Mouse (Mus musculus) liver, postnatal 0 days (tissue): ENCODE results near the gene Tomm70a. TPM values are rescaled to one million over a fixed set of nuclear protein-coding genes. Genes with fewer than 3 reads are reported as not detected.

Experiments used
- ATAC-seq: fragments of 200-750 bp; cut with Nextera tagmentation; 2 replicates; pipeline ENCODE4 v1.8.0; 2017; ENCODE audit warnings: mild to moderate bottlenecking, moderate library complexity
- DNase-seq: peaks from one replicate; pipeline ENCODE4 v3.0.0-alpha.2; 2016
- H3K27ac ChIP-seq: fragments of 300-500 bp; sonication (generic); 2 replicates; pipeline ENCODE4 v1.5.1; 2014; ENCODE audit warnings: antibody characterized with exemption, moderate library complexity, mild to moderate bottlenecking, low read depth
- H3K27me3 ChIP-seq: fragments of 300-500 bp; sonication (generic); 2 replicates; pipeline ENCODE4 v1.6.1; 2014; ENCODE audit warnings: low read length, control low read depth, mixed read lengths; ENCODE audit not compliant: insufficient read depth
- H3K36me3 ChIP-seq: fragments of 300-500 bp; sonication (generic); replicated peaks from 2 replicates; pipeline ENCODE4 v1.6.1; 2014; ENCODE audit warnings: mild to moderate bottlenecking, control low read depth, low read length, moderate library complexity, mixed read lengths; ENCODE audit not compliant: insufficient read depth
- H3K4me1 ChIP-seq: fragments of 300-500 bp; sonication (generic); 2 replicates; pipeline ENCODE4 v1.6.1; 2014; ENCODE audit warnings: antibody characterized with exemption, mild to moderate bottlenecking, control low read depth; ENCODE audit not compliant: insufficient read depth
- H3K4me2 ChIP-seq: fragments of 300-500 bp; sonication (generic); 2 replicates; pipeline ENCODE4 v1.6.1; 2014; ENCODE audit warnings: low read depth, mild to moderate bottlenecking, low read length, moderate library complexity, mixed read lengths
- H3K4me3 ChIP-seq: fragments of 300-500 bp; sonication (generic); 2 replicates; pipeline ENCODE4 v1.5.1; 2014; ENCODE audit warnings: low read depth, low read length
- H3K9ac ChIP-seq: fragments of 300-500 bp; sonication (generic); replicated peaks from 2 replicates; pipeline ENCODE4 v1.6.1; 2014; ENCODE audit warnings: mild to moderate bottlenecking, moderate library complexity
- H3K9me3 ChIP-seq: fragments of 300-500 bp; sonication (generic); 2 replicates; pipeline ENCODE4 v1.6.1; 2016; ENCODE audit warnings: mild to moderate bottlenecking, control low read depth, low read length, mixed read lengths
- CTCF ChIP-seq: sonication (generic); IDR thresholded peaks from 2 replicates; pipeline ENCODE4 v1.5.1; 2016; ENCODE audit warnings: antibody characterized with exemption, low read depth
- EP300 ChIP-seq: IDR thresholded peaks from 2 replicates; pipeline ENCODE4 v1.6.1; 2016; ENCODE audit warnings: antibody characterized with exemption, low read depth, mild to moderate bottlenecking
- WGBS: fragments of 180-500 bp; shearing (Covaris S2); extraction: QIAGEN DNeasy Blood & Tissue Kit; methylation state at CpG from one replicate; pipeline ENCODE4 v1.1.7; 2014; ENCODE audit not compliant: insufficient replicate concordance; 5-methylcytosine and 5-hydroxymethylcytosine counted together
- polyA plus RNA-seq: library from polyadenylated mRNA; unstranded; fragments of >200 nt; fragmentation: Nextera tagmentation; extraction: Ambion mirVana; gene quantifications from 2 replicates; pipeline ENCODE4 v1.2.1, GENCODE M21; 2015

Gene Tomm70a
- polyA plus RNA-seq, 1 experiment from 2014 or later, result 27.6 TPM

DNA sequence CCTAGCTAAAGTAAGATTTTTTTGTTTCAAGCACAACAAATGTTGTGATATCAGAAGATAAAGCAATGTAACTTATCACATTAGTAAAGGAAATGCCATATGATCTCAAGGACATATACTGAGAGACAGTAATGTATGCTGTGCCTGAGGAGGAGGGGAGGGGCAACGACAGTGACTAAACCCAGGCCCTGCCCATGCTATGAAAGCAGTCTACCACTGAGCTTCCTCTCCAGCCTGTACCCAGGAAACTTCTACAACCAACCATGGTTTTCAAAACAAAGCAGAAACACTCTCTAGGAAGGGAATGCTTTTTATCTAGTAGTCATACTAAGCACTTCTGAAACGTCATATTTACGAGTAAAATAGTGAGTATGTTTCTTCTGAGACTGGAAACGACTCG lies 41.3 kb downstream of the Tomm70a start:
- DNase-seq, result no peak
- peaks cover 16% of the 10 kb centered on the region for H3K4me1 ChIP-seq

DNA sequence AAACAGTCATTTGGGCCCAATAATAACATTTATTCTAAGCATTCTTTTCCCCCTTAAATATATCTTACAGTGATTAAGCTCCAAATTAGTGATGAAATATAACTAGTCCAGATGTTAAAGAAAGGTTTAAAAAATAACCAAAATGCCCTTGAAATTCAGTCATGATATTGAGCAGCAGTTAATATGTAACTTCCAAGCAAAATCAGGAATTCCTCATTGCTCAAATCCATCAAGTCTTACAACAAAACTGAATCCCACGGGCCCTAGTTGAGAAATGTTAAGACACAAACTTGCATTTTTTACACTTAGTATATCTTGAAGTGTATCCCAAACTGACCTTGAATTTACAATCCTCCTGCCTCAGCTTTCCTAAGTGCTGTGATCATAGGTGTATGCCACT lies 42.2 kb downstream of the Tomm70a start:
- Histone ChIP-seq H3K9ac (no peak overlapping the region), H3K27ac (0 out of 2 replicates have a peak overlapping the region, but pooled peaks have one; percentile 31), H3K4me1 (peaks cover 16% of the 10 kb centered on the region), H3K36me3 (peaks cover 23% of the 10 kb centered on the region), H3K27me3 (no peaks in the 10 kb centered on the region), H3K4me3 (no peak overlapping the region), H3K9me3 (no peaks in the 10 kb centered on the region), H3K4me2 (no peak overlapping the region)
- TF ChIP-seq CTCF, result no peak
- no peak for TF ChIP-seq EP300
- no peak for DNase-seq
- 52% methylated on average over 1 of the region's 1 CpGs for WGBS
- ATAC-seq, result no peak

More for the DNA sequence above, 41.3 kb downstream of the Tomm70a start:
- H3K27me3 ChIP-seq, result no peaks in the 10 kb centered on the region
- H3K9ac ChIP-seq, result no peak overlapping the region; the same call in 1 of the 2 replicates
- H3K4me2 ChIP-seq, result no peak overlapping the region
- 71% methylated on average over 5 of the region's 5 CpGs for WGBS
- no peak overlapping the region for H3K4me3 ChIP-seq
- no peak for TF ChIP-seq EP300
- TF ChIP-seq CTCF, result no peak
- H3K9me3 ChIP-seq, result no peaks in the 10 kb centered on the region
- peak overlapping the region; percentile 31; the same call in 1 of the 2 replicates for H3K27ac ChIP-seq
- no peak for ATAC-seq
- H3K36me3 ChIP-seq, result peaks cover 26% of the 10 kb centered on the region

DNA sequence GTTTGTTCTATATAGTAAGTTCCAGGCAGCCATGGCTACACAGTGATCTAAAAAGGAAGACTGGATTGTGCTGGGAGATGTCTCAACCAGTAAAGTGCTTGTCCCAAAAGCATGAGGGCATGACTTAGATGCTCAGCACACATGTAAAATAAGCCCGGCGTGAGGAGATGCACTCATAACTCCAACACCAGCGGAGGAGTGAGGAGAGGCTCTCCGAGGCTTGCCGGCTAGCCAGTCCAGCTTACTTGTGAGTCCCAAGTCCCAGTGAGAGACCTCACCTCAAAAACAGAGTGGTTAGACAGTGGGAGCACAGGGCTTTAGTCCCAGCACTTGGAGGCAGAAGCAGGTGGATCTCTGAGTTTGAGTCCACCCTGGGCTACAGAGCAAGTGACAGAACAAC lies 43.7 kb downstream of the Tomm70a start:
- ATAC-seq (no peak), DNase-seq (no peak)
- 100% methylated on average over 5 of the region's 5 CpGs for WGBS
- no peaks in the 10 kb centered on the region for H3K9me3 ChIP-seq
- H3K9ac ChIP-seq, result no peak overlapping the region
- H3K4me2 ChIP-seq, result no peak overlapping the region
- peaks cover 12% of the 10 kb centered on the region for H3K4me1 ChIP-seq
- no peaks in the 10 kb centered on the region for H3K27me3 ChIP-seq
- H3K27ac ChIP-seq, result no peak overlapping the region
- H3K36me3 ChIP-seq, result peaks cover 18% of the 10 kb centered on the region
- no peak overlapping the region for H3K4me3 ChIP-seq
- TF ChIP-seq CTCF, result no peak
- no peak for TF ChIP-seq EP300

DNA sequence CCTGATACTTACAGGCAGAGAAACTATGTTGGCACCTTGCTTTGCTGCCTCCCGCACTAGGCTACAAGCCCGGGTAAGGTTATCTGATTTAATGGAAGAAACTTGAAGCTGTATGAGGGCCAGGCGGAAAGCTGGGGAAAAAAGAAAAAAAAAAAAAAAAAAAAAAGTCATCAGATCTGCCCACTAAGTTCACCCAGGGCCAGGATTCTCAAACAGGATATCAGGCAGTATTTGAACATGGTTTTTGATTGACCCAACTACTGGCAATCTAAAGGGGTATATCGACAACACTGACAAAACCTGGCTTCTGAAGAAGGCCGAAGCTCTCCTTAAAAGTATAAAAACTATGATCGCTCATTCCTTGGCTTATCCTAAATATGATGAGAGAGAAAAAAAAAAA lies 44.6 kb downstream of the Tomm70a start:
- H3K27ac ChIP-seq, result peak overlapping the region; percentile 80
- TF ChIP-seq CTCF (no peak), EP300 (no peak)

DNA sequence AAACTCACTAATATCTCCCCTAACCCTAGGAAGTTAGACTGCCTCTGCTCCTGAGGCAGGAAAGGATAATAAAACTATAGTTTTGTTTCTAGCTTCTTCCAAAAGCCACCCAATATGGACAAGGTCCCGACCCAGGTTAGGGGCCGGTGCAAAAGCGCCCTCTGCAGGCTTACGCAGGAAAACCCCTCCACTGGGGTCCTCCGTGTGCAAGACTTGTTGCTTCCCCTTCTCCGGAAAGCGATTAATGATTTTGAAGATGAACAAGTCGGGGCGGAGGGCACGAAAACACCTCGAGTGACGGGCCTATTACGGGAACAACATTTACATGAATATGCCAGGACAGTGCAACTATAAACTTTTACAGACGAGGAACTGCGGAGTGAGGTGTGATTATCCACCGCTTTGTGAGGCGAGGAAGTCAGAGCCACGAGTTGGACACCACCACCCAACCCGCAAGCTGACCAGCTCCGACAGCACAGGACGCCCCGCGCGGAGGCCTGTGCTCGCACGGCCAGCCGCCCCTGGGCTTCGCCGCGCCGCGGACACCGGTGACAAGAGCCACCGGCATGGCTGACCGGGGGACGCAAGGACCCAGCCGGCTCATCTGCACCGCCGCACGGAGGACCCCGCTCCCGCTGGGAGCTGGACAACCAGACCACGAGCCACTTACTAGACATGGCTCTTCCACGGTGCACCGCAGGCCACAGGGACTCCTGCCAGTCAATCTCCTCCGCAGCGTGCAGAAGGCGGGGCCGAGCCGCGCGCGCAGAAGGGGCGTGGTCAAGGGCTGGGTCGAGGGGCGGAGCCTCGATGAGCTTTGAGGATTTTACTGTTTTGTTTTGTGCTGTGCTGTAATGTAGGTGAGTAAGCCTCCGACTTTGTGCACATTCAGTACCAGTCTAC lies 45.4 kb downstream of the Tomm70a start, which contains the start of gene Nit2:
TSS of gene Nit2 (minus strand) at position 731 of the 903 bp plus-strand sequence.
- TF ChIP-seq CTCF (peak; percentile 92), EP300 (no peak)
- peaks cover 12% of the 10 kb centered on the region for H3K4me1 ChIP-seq
- H3K27me3 ChIP-seq, result no peaks in the 10 kb centered on the region
- DNase-seq, result peak; percentile 96
- H3K4me2 ChIP-seq, result peak within 1 kb of the TSS; percentile 93
- peaks cover 19% of the 10 kb centered on the region for H3K36me3 ChIP-seq
- under 1% methylated on average over 58 of the region's 58 CpGs for WGBS
- peak within 1 kb of the TSS; percentile 80 for H3K27ac ChIP-seq
- peak; percentile 96 for ATAC-seq
- H3K4me3 ChIP-seq, result peak within 1 kb of the TSS; percentile 80
- H3K9ac ChIP-seq, result peak within 1 kb of the TSS; percentile 81
- no peaks in the 10 kb centered on the region for H3K9me3 ChIP-seq

More for the DNA sequence above, 44.6 kb downstream of the Tomm70a start:
- no peak for ATAC-seq
- Histone ChIP-seq H3K4me2 (peak overlapping the region; percentile 93), H3K9ac (peak overlapping the region; percentile 16; the same call in 1 of the 2 replicates), H3K27me3 (no peaks in the 10 kb centered on the region), H3K36me3 (peaks cover 22% of the 10 kb centered on the region), H3K9me3 (no peaks in the 10 kb centered on the region), H3K4me1 (peaks cover 12% of the 10 kb centered on the region), H3K4me3 (peak overlapping the region; percentile 80)
- 63% methylated on average over 6 of the region's 6 CpGs for WGBS
- no peak for DNase-seq

DNA sequence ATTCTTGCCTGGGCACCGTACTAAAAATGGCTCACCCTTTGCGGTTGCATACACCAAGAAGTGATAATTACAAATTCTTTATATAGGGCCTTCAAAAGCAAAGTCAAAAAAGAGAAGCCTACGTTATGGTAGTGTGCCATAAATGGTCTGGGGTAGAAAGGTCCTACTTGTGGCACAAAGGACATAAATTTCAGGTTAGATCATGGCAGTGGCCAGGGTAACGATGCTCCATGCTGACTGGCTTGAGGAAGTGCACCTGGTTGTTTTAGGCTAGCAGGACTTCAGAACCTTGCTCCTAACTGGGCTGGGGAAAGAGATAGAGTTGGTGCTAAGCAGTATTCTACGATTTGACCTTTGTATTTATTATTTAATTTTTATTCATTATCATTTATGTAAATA lies 46.0 kb downstream of the Tomm70a start:
- TF ChIP-seq CTCF (no peak), EP300 (no peak)
- Histone ChIP-seq H3K4me2 (peak overlapping the region; percentile 93), H3K4me3 (peak overlapping the region; percentile 80), H3K27me3 (no peaks in the 10 kb centered on the region), H3K4me1 (peaks cover 12% of the 10 kb centered on the region), H3K9me3 (no peaks in the 10 kb centered on the region), H3K9ac (peak overlapping the region; percentile 81; the same call in 1 of the 2 replicates), H3K36me3 (peaks cover 18% of the 10 kb centered on the region), H3K27ac (peak overlapping the region; percentile 80; the same call in 1 of the 2 replicates)
- ATAC-seq, result peak; percentile 14
- DNase-seq, result no peak
- WGBS, result 23% methylated on average over 5 of the region's 5 CpGs
